Mouse (Mus musculus) midbrain, embryonic 13.5 days (tissue): ENCODE results near the gene Cdon. TPM values are rescaled to one million over a fixed set of nuclear protein-coding genes. Genes with fewer than 3 reads are reported as not detected.

ENCODE experiments used
- ATAC-seq: fragments of 200-750 bp; cut with Nextera tagmentation; 2 replicates; pipeline ENCODE4 v1.8.0; 2017; ENCODE audit warnings: mild to moderate bottlenecking, moderate TSS enrichment, moderate library complexity
- H3K27ac ChIP-seq: fragments of 300-500 bp; sonication (generic); 2 replicates; pipeline ENCODE4 v1.5.1; 2015; ENCODE audit warnings: inconsistent platforms, mild to moderate bottlenecking, moderate library complexity
- H3K27me3 ChIP-seq: fragments of 300-500 bp; sonication (generic); 2 replicates; pipeline ENCODE4 v1.6.1; 2015; ENCODE audit warnings: mild to moderate bottlenecking, inconsistent platforms
- H3K36me3 ChIP-seq: fragments of 300-500 bp; sonication (generic); 2 replicates; pipeline ENCODE4 v1.6.1; 2015; ENCODE audit warnings: mild to moderate bottlenecking, inconsistent platforms
- H3K4me1 ChIP-seq: fragments of 300-500 bp; sonication (generic); replicated peaks from 2 replicates; pipeline ENCODE4 v1.6.1; 2015; ENCODE audit warnings: inconsistent platforms
- H3K4me2 ChIP-seq: fragments of 300-500 bp; sonication (generic); replicated peaks from 2 replicates; pipeline ENCODE4 v1.6.1; 2015; ENCODE audit warnings: moderate library complexity, mild to moderate bottlenecking, inconsistent platforms
- H3K4me3 ChIP-seq: fragments of 300-500 bp; sonication (generic); replicated peaks from 2 replicates; pipeline ENCODE4 v1.5.1; 2015; ENCODE audit warnings: mild to moderate bottlenecking, inconsistent platforms
- H3K9ac ChIP-seq: fragments of 300-500 bp; sonication (generic); replicated peaks from 2 replicates; pipeline ENCODE4 v1.6.1; 2015; ENCODE audit warnings: mild to moderate bottlenecking, inconsistent platforms
- H3K9me3 ChIP-seq: fragments of 300-500 bp; sonication (generic); 2 replicates; pipeline ENCODE4 v1.6.1; 2016; ENCODE audit warnings: mild to moderate bottlenecking, inconsistent platforms
- WGBS: fragments of 180-500 bp; shearing (Covaris S2); methylation state at CpG from one replicate; pipeline ENCODE4 v1.1.7; 2015; 5-methylcytosine and 5-hydroxymethylcytosine counted together
- polyA plus RNA-seq: library from polyadenylated mRNA; unstranded; fragments of >200 nt; fragmentation: Nextera tagmentation; extraction: Ambion mirVana; gene quantifications from 2 replicates; pipeline ENCODE4 v1.2.1, GENCODE M21; 2015

The Cdon gene
- polyA plus RNA-seq, 1 experiment from 2014 or later, result 10.7 TPM

GRCm38 (mm10) chr9:35438286-35439061, 17.5 kb downstream of the Cdon start:
- H3K27ac ChIP-seq, result no peak overlapping the region
- H3K4me1 ChIP-seq, result peaks cover 41% of the 10 kb centered on the region

GRCm38 (mm10) chr9:35439062-35439442, 18.1 kb downstream of the Cdon start:
- Histone ChIP-seq H3K4me1 (peaks cover 40% of the 10 kb centered on the region), H3K27ac (no peak overlapping the region), H3K9ac (no peak overlapping the region), H3K4me2 (no peak overlapping the region), H3K9me3 (no peaks in the 10 kb centered on the region), H3K36me3 (no peaks in the 10 kb centered on the region), H3K27me3 (0 out of 2 replicates have a peak, but pooled peaks cover 3% of the 10 kb centered on the region), H3K4me3 (no peak overlapping the region)
- WGBS, result 84% methylated on average over 6 of the region's 6 CpGs
- ATAC-seq, result no peak

More at GRCm38 (mm10) chr9:35438286-35439061, 17.5 kb downstream of the Cdon start:
- no peak overlapping the region for H3K4me3 ChIP-seq
- 0 out of 2 replicates have a peak, but pooled peaks cover 3% of the 10 kb centered on the region for H3K27me3 ChIP-seq
- ATAC-seq, result no peak
- no peak overlapping the region for H3K9ac ChIP-seq
- no peaks in the 10 kb centered on the region for H3K36me3 ChIP-seq
- H3K4me2 ChIP-seq, result no peak overlapping the region
- H3K9me3 ChIP-seq, result no peaks in the 10 kb centered on the region
- 79% methylated on average over 8 of the region's 8 CpGs for WGBS

DNA sequence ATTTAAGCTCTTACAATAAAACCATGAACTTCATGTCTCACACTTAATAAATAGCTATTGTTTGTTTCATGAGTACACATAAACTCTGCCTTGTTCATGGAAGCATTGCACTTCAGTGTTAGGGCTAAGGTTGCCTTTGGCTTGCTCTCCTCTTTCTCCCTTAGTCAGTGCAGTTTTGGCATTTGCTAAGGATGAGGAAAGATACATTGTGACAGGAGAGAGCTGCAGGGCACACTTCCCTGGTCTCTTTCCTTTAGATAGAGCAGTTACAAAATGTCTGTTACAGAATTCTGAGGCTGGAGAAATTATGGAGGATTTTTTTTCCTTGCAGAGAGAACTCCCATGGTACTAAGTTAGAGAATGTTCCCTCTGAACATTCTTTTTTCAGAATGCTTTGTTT, 18.8 kb downstream of the Cdon start:
- Histone ChIP-seq H3K36me3 (no peaks in the 10 kb centered on the region), H3K27me3 (0 out of 2 replicates have a peak, but pooled peaks cover 3% of the 10 kb centered on the region), H3K9ac (no peak overlapping the region), H3K4me3 (no peak overlapping the region), H3K4me2 (no peak overlapping the region), H3K4me1 (peaks cover 40% of the 10 kb centered on the region), H3K27ac (no peak overlapping the region), H3K9me3 (no peaks in the 10 kb centered on the region)
- no peak for ATAC-seq

GRCm38 (mm10) chr9:35442476-35442875, 21.5 kb downstream of the Cdon start:
- H3K9ac ChIP-seq, result no peak overlapping the region
- no peak overlapping the region for H3K27ac ChIP-seq
- no peak overlapping the region for H3K4me3 ChIP-seq
- H3K36me3 ChIP-seq, result no peaks in the 10 kb centered on the region
- peak; percentile 66; the same call in 1 of the 2 replicates for ATAC-seq
- H3K4me2 ChIP-seq, result no peak overlapping the region
- WGBS, result 4% methylated on average over 5 of the region's 5 CpGs
- H3K9me3 ChIP-seq, result no peaks in the 10 kb centered on the region
- 0 out of 2 replicates have a peak, but pooled peaks cover 7% of the 10 kb centered on the region for H3K27me3 ChIP-seq
- peaks cover 28% of the 10 kb centered on the region for H3K4me1 ChIP-seq

- Histone ChIP-seq H3K9ac (no peak overlapping the region), H3K4me3 (no peak overlapping the region), H3K27me3 (0 out of 2 replicates have a peak, but pooled peaks cover 7% of the 10 kb centered on the region), H3K4me2 (no peak overlapping the region), H3K36me3 (no peaks in the 10 kb centered on the region), H3K4me1 (peaks cover 28% of the 10 kb centered on the region), H3K27ac (no peak overlapping the region), H3K9me3 (no peaks in the 10 kb centered on the region)
- WGBS, result 39% methylated on average over 13 of the region's 13 CpGs
- ATAC-seq, result peak; percentile 53
Observed at GRCm38 (mm10) chr9:35443618-35444511, 22.9 kb downstream of the Cdon start.

GRCm38 (mm10) chr9:35444512-35444886, 23.6 kb downstream of the Cdon start:
- Histone ChIP-seq H3K4me1 (peaks cover 28% of the 10 kb centered on the region), H3K9ac (no peak overlapping the region), H3K4me3 (no peak overlapping the region), H3K27ac (no peak overlapping the region), H3K27me3 (0 out of 2 replicates have a peak, but pooled peaks cover 7% of the 10 kb centered on the region), H3K9me3 (no peaks in the 10 kb centered on the region), H3K36me3 (no peaks in the 10 kb centered on the region), H3K4me2 (no peak overlapping the region)
- WGBS, result 61% methylated on average over 8 of the region's 8 CpGs
- no peak for ATAC-seq

- no peaks in the 10 kb centered on the region for H3K9me3 ChIP-seq
- no peak overlapping the region for H3K4me3 ChIP-seq
- no peak for ATAC-seq
- no peak overlapping the region for H3K9ac ChIP-seq
- H3K36me3 ChIP-seq, result no peaks in the 10 kb centered on the region
- H3K4me1 ChIP-seq, result peaks cover 28% of the 10 kb centered on the region
- H3K4me2 ChIP-seq, result no peak overlapping the region
- 69% methylated on average over 4 of the region's 4 CpGs for WGBS
- no peak overlapping the region for H3K27ac ChIP-seq
- 0 out of 2 replicates have a peak, but pooled peaks cover 7% of the 10 kb centered on the region for H3K27me3 ChIP-seq
Observed at GRCm38 (mm10) chr9:35446916-35447315, 26.0 kb downstream of the Cdon start.

- H3K27ac ChIP-seq, result no peak overlapping the region
- ATAC-seq, result no peak
- 77% methylated on average over 6 of the region's 6 CpGs for WGBS
Observed at GRCm38 (mm10) chr9:35453311-35453710, 32.4 kb downstream of the Cdon start.

DNA sequence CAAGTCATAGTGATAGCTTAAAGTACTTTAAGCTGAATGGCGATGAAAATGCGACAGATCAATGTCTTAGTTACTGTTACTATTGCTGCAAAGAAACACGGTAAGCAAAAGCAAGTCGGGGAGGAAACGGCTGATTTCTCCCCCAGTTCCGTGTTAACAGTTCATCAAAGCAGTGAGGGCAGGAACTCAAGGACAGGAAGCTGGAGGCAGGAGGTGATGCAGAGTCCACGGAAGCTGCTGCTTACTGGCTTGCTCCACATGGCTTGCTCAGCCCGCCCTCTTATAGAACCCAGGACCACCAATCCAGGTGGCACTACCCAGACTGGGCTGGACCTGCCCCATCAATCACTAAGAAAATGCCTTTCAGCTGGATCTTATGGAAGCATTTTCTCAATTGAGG, 38.7 kb downstream of the Cdon start:
- ATAC-seq, result no peak
- 94% methylated on average over 8 of the region's 8 CpGs for WGBS
- no peak overlapping the region for H3K4me2 ChIP-seq

More at GRCm38 (mm10) chr9:35453311-35453710, 32.4 kb downstream of the Cdon start:
- Histone ChIP-seq H3K4me2 (no peak overlapping the region), H3K9ac (no peak overlapping the region), H3K27me3 (no peaks in the 10 kb centered on the region), H3K36me3 (peaks cover 50% of the 10 kb centered on the region), H3K4me3 (no peak overlapping the region), H3K9me3 (no peaks in the 10 kb centered on the region), H3K4me1 (no peaks in the 10 kb centered on the region)

GRCm38 (mm10) chr9:35467264-35467817, 46.4 kb downstream of the Cdon start:
- Histone ChIP-seq H3K36me3 (peaks cover 30% of the 10 kb centered on the region), H3K4me3 (no peak overlapping the region), H3K27ac (no peak overlapping the region), H3K9ac (no peak overlapping the region), H3K27me3 (no peaks in the 10 kb centered on the region), H3K9me3 (no peaks in the 10 kb centered on the region), H3K4me2 (no peak overlapping the region), H3K4me1 (no peaks in the 10 kb centered on the region)
- 73% methylated on average over 8 of the region's 8 CpGs for WGBS
- no peak for ATAC-seq

More for the DNA sequence above, 38.7 kb downstream of the Cdon start:
- Histone ChIP-seq H3K27ac (no peak overlapping the region), H3K36me3 (peaks cover 60% of the 10 kb centered on the region), H3K27me3 (no peaks in the 10 kb centered on the region), H3K9me3 (no peaks in the 10 kb centered on the region), H3K9ac (no peak overlapping the region), H3K4me1 (no peaks in the 10 kb centered on the region), H3K4me3 (no peak overlapping the region)

- Histone ChIP-seq H3K36me3 (peaks cover 34% of the 10 kb centered on the region), H3K4me2 (no peak overlapping the region), H3K9ac (no peak overlapping the region), H3K27me3 (no peaks in the 10 kb centered on the region), H3K27ac (no peak overlapping the region), H3K9me3 (no peaks in the 10 kb centered on the region), H3K4me1 (no peaks in the 10 kb centered on the region), H3K4me3 (no peak overlapping the region)
- ATAC-seq, result no peak
Observed at GRCm38 (mm10) chr9:35468913-35469312, 48.0 kb downstream of the Cdon start.
